Mouse (Mus musculus): ENCODE results near the gene 1700025C18Rik. TPM values are rescaled to one million over a fixed set of nuclear protein-coding genes. Genes with fewer than 3 reads are reported as not detected.

Gene 1700025C18Rik
- not detected in 2 replicates for polyA plus RNA-seq (2012)

GRCm38 (mm10) chr2:165090650-165091049 is at the start of gene 1700025C18Rik:
Gene 1700025C18Rik, minus strand, starts transcription at chr2:165090750.

GRCm38 (mm10) chr2:165054888-165055852 is 35.4 kb downstream of the 1700025C18Rik start, which contains the start of gene Cd40:
Gene Cd40, plus strand, starts transcription at chr2:165055627.

GRCm38 (mm10) chr2:165034131-165035057 is 56.2 kb downstream of the 1700025C18Rik start, which contains the start of gene Ncoa5:
Gene Ncoa5, minus strand, starts transcription at chr2:165034867.

Other genes with a start within 250 kb of the 1700025C18Rik start
- 0.16 and 0.51 TPM in 2 replicates for gene Pltp, start 233.0 kb downstream of the 1700025C18Rik start, polyA plus RNA-seq (2012)
- gene Pcif1, start 211.4 kb downstream of the 1700025C18Rik start, polyA plus RNA-seq (2012), result 144 and 161 TPM in 2 replicates
- gene Zfp335, start 179.0 kb downstream of the 1700025C18Rik start, polyA plus RNA-seq (2012), result 51.0 and 59.7 TPM in 2 replicates
- gene Mmp9, start 150.0 kb downstream of the 1700025C18Rik start, polyA plus RNA-seq (2012), result 6.3 and 27.6 TPM in 2 replicates
- gene Slc12a5, start 129.9 kb downstream of the 1700025C18Rik start, polyA plus RNA-seq (2012), result 0.61 and 1.1 TPM in 2 replicates
- gene Ncoa5, start 55.9 kb downstream of the 1700025C18Rik start, polyA plus RNA-seq (2012), result 33.9 and 36.3 TPM in 2 replicates
- gene Cd40, start 35.1 kb downstream of the 1700025C18Rik start, polyA plus RNA-seq (2012), result 0.12 and 0.43 TPM in 2 replicates
- 0.02 and 0.03 TPM in 2 replicates for gene Cdh22, start 144.1 kb upstream of the 1700025C18Rik start, polyA plus RNA-seq (2012)
- gene Slc35c2, start 197.1 kb upstream of the 1700025C18Rik start, polyA plus RNA-seq (2012), result 151 and 201 TPM in 2 replicates
- 28.1 and 31.4 TPM in 2 replicates for gene Elmo2, start 235.7 kb upstream of the 1700025C18Rik start, polyA plus RNA-seq (2012)